Mouse (Mus musculus) lung, postnatal 0 days (tissue): Measurements from ENCODE around the gene Nlgn2.

Source experiments
- CTCF ChIP-seq: IDR thresholded peaks from 2 replicates; pipeline ENCODE4 v1.5.1; 2016; ENCODE audit warnings: antibody characterized with exemption, mild to moderate bottlenecking
- EP300 ChIP-seq: IDR thresholded peaks from 2 replicates; pipeline ENCODE4 v1.6.1; 2016; ENCODE audit warnings: antibody characterized with exemption, mild to moderate bottlenecking, control low read depth

DNA sequence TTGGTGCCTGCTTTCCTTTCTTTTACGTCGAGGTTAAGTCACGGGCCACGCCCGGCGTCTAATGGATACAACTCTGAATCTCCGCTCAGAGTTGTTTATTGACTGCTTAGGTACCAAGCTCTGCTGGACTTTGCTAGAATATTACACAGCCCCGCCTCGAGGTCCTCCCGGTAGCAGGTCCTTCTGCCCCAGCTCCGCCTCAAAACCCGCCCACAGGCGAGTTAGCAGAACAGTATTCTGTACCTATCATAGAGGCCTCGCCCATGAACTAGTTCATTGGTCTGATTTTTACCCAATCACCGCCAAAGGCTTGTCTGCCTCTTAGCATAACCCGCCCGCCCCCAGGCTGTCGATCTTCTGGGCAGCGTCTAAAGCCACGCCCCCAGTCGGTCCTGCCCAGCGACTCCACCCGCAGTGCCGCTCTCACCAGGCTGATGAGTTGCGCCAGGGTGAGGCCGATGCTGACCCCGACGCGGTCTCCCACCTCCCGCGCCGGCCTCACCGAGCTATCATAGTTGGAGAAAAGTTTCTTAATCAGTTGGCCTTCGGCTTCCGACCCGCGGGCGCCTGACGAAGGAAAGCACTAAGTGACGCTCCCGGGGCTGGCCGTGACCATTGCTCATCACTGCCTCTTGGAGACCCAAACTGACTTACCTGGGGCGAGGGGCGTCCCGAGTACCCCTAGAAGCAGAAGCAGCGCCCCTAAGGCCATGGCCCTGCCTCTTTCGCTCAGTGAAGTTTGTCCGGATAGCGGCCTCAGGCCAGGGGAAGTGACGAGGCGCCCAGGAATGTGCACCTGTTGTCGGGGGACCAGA lies 42.2 kb downstream of the Nlgn2 start, which contains the start of gene Chrnb1:
- TF ChIP-seq CTCF: peak; percentile 18; the same call in 1 of the 2 replicates
- TF ChIP-seq EP300: no peak
